Mouse (Mus musculus) cerebellum, adult 8-10 months (tissue): ENCODE measurements around the gene Scamp4.
A peak's percentile ranks its signal among the peaks of the same experiment; 100 is the strongest.
"Not testable (repeated sequence)": the region's sequence is repeated elsewhere in the genome, so short reads cannot be mapped to it uniquely, and the experiment has no call there.

Experiments
- DNase-seq: peaks from one replicate; pipeline ENCODE4 v3.0.0; 2022

Gene Scamp4

GRCm38 (mm10) chr10:80611024-80611423 is 8.4 kb downstream of the Scamp4 start:
- peak; percentile 49 for DNase-seq

GRCm38 (mm10) chr10:80611905-80612304 is 9.2 kb downstream of the Scamp4 start:
- no peak for DNase-seq

- DNase-seq = no peak
Observed at GRCm38 (mm10) chr10:80613821-80614220, 11.1 kb downstream of the Scamp4 start.

- no peak for DNase-seq
Observed at GRCm38 (mm10) chr10:80614351-80614750, 11.7 kb downstream of the Scamp4 start.

- no peak for DNase-seq
Observed at GRCm38 (mm10) chr10:80618181-80618580, 15.5 kb downstream of the Scamp4 start.

- DNase-seq = no peak
Observed at GRCm38 (mm10) chr10:80619465-80620244, 17.0 kb downstream of the Scamp4 start.

GRCm38 (mm10) chr10:80620365-80620764 is 17.7 kb downstream of the Scamp4 start:
- peak; percentile 35 for DNase-seq

- DNase-seq = no peak
Observed at GRCm38 (mm10) chr10:80620796-80621689, 18.4 kb downstream of the Scamp4 start.

GRCm38 (mm10) chr10:80621690-80621939 is 18.9 kb downstream of the Scamp4 start:
- DNase-seq = no peak

- DNase-seq = peak; percentile 99
Observed at GRCm38 (mm10) chr10:80621940-80622660, 19.4 kb downstream of the Scamp4 start.

- no peak for DNase-seq
Observed at GRCm38 (mm10) chr10:80622661-80623456, 20.2 kb downstream of the Scamp4 start, which contains the start of gene Csnk1g2. TSS of gene Csnk1g2 (plus strand) at chr10:80622838.

- peak; percentile 59 for DNase-seq
Observed at GRCm38 (mm10) chr10:80623457-80624191, 21.0 kb downstream of the Scamp4 start.

GRCm38 (mm10) chr10:80625764-80626163 is 23.1 kb downstream of the Scamp4 start:
- DNase-seq = no peak

- DNase-seq = no peak
Observed at GRCm38 (mm10) chr10:80627685-80628084, 25.0 kb downstream of the Scamp4 start.

GRCm38 (mm10) chr10:80628925-80629324 is 26.3 kb downstream of the Scamp4 start:
- no peak for DNase-seq

- DNase-seq = no peak
Observed at GRCm38 (mm10) chr10:80635345-80635744, 32.7 kb downstream of the Scamp4 start.

GRCm38 (mm10) chr10:80646936-80647335 is 44.3 kb downstream of the Scamp4 start:
- no peak for DNase-seq

GRCm38 (mm10) chr10:80649910-80650309 is 47.2 kb downstream of the Scamp4 start:
- DNase-seq = not testable (repeated sequence)

GRCm38 (mm10) chr10:80650392-80650791 is 47.7 kb downstream of the Scamp4 start:
- DNase-seq = no peak

GRCm38 (mm10) chr10:80653156-80653720 is 50.6 kb downstream of the Scamp4 start:
- DNase-seq = no peak

GRCm38 (mm10) chr10:80654866-80655265 is 52.2 kb downstream of the Scamp4 start:
- DNase-seq = no peak
